Mouse (Mus musculus): Measurements from ENCODE around the gene Akt2. TPM values are rescaled to one million over a fixed set of nuclear protein-coding genes. Genes with fewer than 3 reads are reported as not detected.

Gene Akt2
- total and polyA plus RNA-seq, 2 experiments from 2014 or later: 64.0 to 83.1 TPM

DNA sequence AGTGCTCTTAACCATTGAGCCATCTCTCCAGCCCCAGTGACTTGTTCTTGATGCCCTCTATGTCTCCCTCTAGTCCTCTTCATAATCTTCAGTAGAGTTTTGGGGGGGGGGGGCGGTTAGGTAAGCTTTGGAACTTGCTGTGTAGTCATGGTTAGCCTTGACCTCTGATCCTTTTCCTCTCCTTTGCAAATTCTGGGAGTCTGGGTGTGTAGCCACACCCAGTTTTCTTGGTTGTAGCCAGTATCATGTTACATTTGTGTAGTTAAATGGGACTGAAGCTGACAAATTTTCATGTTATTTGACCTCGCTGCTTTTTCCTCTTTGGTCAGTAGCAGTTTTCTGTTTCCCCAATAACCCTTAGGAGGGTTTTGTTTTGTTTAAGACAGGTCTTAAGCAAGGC, 4.5 kb upstream of the Akt2 start:
- TF ChIP-seq CTCF (IDR thresholded peaks at IDR 0.05; ENCODE audit: low read depth): no peak
- no peak for ATAC-seq
- Histone ChIP-seq H3K4me3 (ENCODE audit: low read length) (no peak overlapping the region), H3K27ac (no peak overlapping the region), H3K9me3 (ENCODE audit: low read length) (no peaks in the 10 kb centered on the region), H3K4me2 (ENCODE audit: low read depth, low read length) (no peak overlapping the region), H3K36me3 (ENCODE audit: insufficient read depth, low read length) (peaks cover 3% of the 10 kb centered on the region; the same call in 1 of the 2 replicates), H3K4me1 (ENCODE audit: insufficient read depth, low read length) (no peaks in the 10 kb centered on the region), H3K27me3 (ENCODE audit: insufficient read depth, low read length) (no peaks in the 10 kb centered on the region), H3K9ac (replicated peaks; ENCODE audit: low read length) (no peak overlapping the region)
- no peak for DNase-seq (ENCODE audit: low spot score)
- 83% methylated on average over 2 of the region's 2 CpGs for WGBS

DNA sequence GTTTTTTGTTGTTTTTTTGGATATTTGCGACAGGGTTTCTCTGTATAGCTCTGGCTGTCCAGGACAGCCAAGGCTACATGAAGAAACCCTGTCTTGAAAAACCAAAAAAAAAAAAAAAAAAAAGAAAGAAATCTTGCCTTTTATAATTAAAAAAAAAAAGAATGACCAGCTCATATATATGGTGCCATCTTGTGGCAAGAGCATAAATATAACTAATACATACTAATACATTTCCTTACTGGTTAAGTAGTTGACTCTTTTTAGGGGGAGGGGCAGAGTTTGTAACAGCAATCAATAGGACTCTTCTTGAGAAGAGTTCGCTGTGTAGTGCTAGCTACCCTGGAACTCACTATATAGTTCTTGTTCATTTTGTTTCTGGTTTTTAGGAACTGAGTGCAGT, 3.6 kb upstream of the Akt2 start:
- H3K36me3 ChIP-seq (ENCODE audit: insufficient read depth, low read length): no peaks in the 10 kb centered on the region
- TF ChIP-seq CTCF (IDR thresholded peaks at IDR 0.05; ENCODE audit: low read depth): peak; percentile 12; the same call in 1 of the 2 replicates
- ATAC-seq: no peak
- H3K4me2 ChIP-seq (ENCODE audit: low read depth, low read length): no peak overlapping the region
- no peaks in the 10 kb centered on the region for H3K9me3 ChIP-seq (ENCODE audit: low read length)
- H3K4me3 ChIP-seq (ENCODE audit: low read length): no peak overlapping the region
- 0 out of 2 replicates have a peak, but pooled peaks cover 2% of the 10 kb centered on the region for H3K4me1 ChIP-seq (ENCODE audit: insufficient read depth, low read length)
- 82% methylated on average over 2 of the region's 2 CpGs for WGBS
- no peak overlapping the region for H3K27ac ChIP-seq
- no peaks in the 10 kb centered on the region for H3K27me3 ChIP-seq (ENCODE audit: insufficient read depth, low read length)
- no peak overlapping the region for H3K9ac ChIP-seq (replicated peaks; ENCODE audit: low read length)
- DNase-seq (ENCODE audit: low spot score): no peak

DNA sequence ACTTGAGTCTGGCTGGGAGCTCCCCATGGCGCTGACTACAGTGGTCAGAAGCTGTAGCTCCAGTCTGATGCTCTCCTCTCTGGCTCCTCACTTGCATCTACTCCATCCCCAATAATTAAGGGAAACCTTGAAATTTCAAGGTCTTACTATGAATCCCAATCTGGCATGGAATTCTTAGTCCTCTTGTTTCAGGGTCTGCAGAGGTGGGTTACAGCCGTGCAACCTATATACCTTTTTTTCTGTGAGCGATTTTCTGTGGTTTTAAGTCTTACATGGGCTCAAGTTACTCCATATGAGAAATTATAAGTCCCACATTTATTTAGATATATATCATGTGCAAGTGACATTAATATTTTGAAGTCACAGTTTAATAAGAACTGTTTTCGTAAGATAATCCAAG, 1.3 kb upstream of the Akt2 start:
- WGBS: 97% methylated on average over 4 of the region's 4 CpGs
- no peak for TF ChIP-seq CTCF (IDR thresholded peaks at IDR 0.05; ENCODE audit: low read depth)
- ATAC-seq: no peak

GRCm38 (mm10) chr7:27590566-27591213, 662 bp upstream of the Akt2 start:
- ATAC-seq: no peak
- WGBS: 69% methylated on average over 4 of the region's 4 CpGs
- H3K36me3 ChIP-seq (ENCODE audit: insufficient read depth, low read length): no peaks in the 10 kb centered on the region
- H3K4me3 ChIP-seq (ENCODE audit: low read length): peak overlapping the region; percentile 66
- TF ChIP-seq CTCF (IDR thresholded peaks at IDR 0.05; ENCODE audit: low read depth): peak; percentile 27
- H3K27ac ChIP-seq: peak overlapping the region; percentile 73; the same call in 1 of the 2 replicates
- no peak for DNase-seq (ENCODE audit: low spot score)
- H3K27me3 ChIP-seq (ENCODE audit: insufficient read depth, low read length): no peaks in the 10 kb centered on the region
- H3K4me2 ChIP-seq (ENCODE audit: low read depth, low read length): peak overlapping the region; percentile 65
- peaks cover 6% of the 10 kb centered on the region; the same call in 1 of the 2 replicates for H3K4me1 ChIP-seq (ENCODE audit: insufficient read depth, low read length)
- 0 out of 2 replicates have a peak overlapping the region, but pooled peaks have one; percentile 43 for H3K9ac ChIP-seq (replicated peaks; ENCODE audit: low read length)
- no peaks in the 10 kb centered on the region for H3K9me3 ChIP-seq (ENCODE audit: low read length)

More for the DNA sequence above, 1.3 kb upstream of the Akt2 start:
- Histone ChIP-seq H3K9me3 (ENCODE audit: low read length) (no peaks in the 10 kb centered on the region), H3K4me1 (ENCODE audit: insufficient read depth, low read length) (peaks cover 6% of the 10 kb centered on the region; the same call in 1 of the 2 replicates), H3K9ac (replicated peaks; ENCODE audit: low read length) (no peak overlapping the region), H3K4me3 (ENCODE audit: low read length) (no peak overlapping the region), H3K27me3 (ENCODE audit: insufficient read depth, low read length) (no peaks in the 10 kb centered on the region), H3K36me3 (ENCODE audit: insufficient read depth, low read length) (no peaks in the 10 kb centered on the region), H3K27ac (no peak overlapping the region), H3K4me2 (ENCODE audit: low read depth, low read length) (no peak overlapping the region)
- no peak for DNase-seq (ENCODE audit: low spot score)

- peaks cover 18% of the 10 kb centered on the region for H3K4me1 ChIP-seq (ENCODE audit: insufficient read depth, low read length)
- ATAC-seq (peak; percentile 68), DNase-seq (ENCODE audit: low spot score) (no peak)
- no peaks in the 10 kb centered on the region for H3K9me3 ChIP-seq (ENCODE audit: low read length)
- H3K36me3 ChIP-seq (ENCODE audit: insufficient read depth, low read length): no peaks in the 10 kb centered on the region
- TF ChIP-seq CTCF (IDR thresholded peaks at IDR 0.05; ENCODE audit: low read depth): 0 out of 2 replicates have a peak, but pooled peaks have one; percentile 1
- H3K4me2 ChIP-seq (ENCODE audit: low read depth, low read length): peak overlapping the region; percentile 65
- 2% methylated on average over 17 of the region's 17 CpGs for WGBS
- peak overlapping the region; percentile 66 for H3K4me3 ChIP-seq (ENCODE audit: low read length)
- H3K27ac ChIP-seq: peak overlapping the region; percentile 98
- no peaks in the 10 kb centered on the region for H3K27me3 ChIP-seq (ENCODE audit: insufficient read depth, low read length)
- peak overlapping the region; percentile 67 for H3K9ac ChIP-seq (replicated peaks; ENCODE audit: low read length)
Observed at GRCm38 (mm10) chr7:27592217-27592929, 1.0 kb downstream of the Akt2 start.

- ATAC-seq (no peak), DNase-seq (ENCODE audit: low spot score) (no peak)
- H3K36me3 ChIP-seq (ENCODE audit: insufficient read depth, low read length): no peaks in the 10 kb centered on the region
- WGBS: 61% methylated on average over 12 of the region's 12 CpGs
- H3K4me2 ChIP-seq (ENCODE audit: low read depth, low read length): peak overlapping the region; percentile 65
- no peaks in the 10 kb centered on the region for H3K9me3 ChIP-seq (ENCODE audit: low read length)
- H3K9ac ChIP-seq (replicated peaks; ENCODE audit: low read length): peak overlapping the region; percentile 31
- H3K4me3 ChIP-seq (ENCODE audit: low read length): peak overlapping the region; percentile 66
- peaks cover 20% of the 10 kb centered on the region for H3K4me1 ChIP-seq (ENCODE audit: insufficient read depth, low read length)
- no peaks in the 10 kb centered on the region for H3K27me3 ChIP-seq (ENCODE audit: insufficient read depth, low read length)
- peak overlapping the region; percentile 98; the same call in 1 of the 2 replicates for H3K27ac ChIP-seq
- TF ChIP-seq CTCF (IDR thresholded peaks at IDR 0.05; ENCODE audit: low read depth): no peak
Observed at GRCm38 (mm10) chr7:27592934-27593645, 1.7 kb downstream of the Akt2 start.
